Mouse (Mus musculus): ENCODE results near the gene Adgrl2. TPM values are rescaled to one million over a fixed set of nuclear protein-coding genes. Genes with fewer than 3 reads are reported as not detected.

Gene Adgrl2
- polyA plus RNA-seq, 1 experiment from 2014 or later = 42.5 TPM

GRCm38 (mm10) chr3:148899416-148899815 is 90.9 kb downstream of the Adgrl2 start:
- no peak overlapping the region for H3K27ac ChIP-seq
- TF ChIP-seq CTCF (IDR thresholded peaks at IDR 0.05; ENCODE audit: low read depth) = no peak
- 45% methylated on average over 6 of the region's 6 CpGs for WGBS

GRCm38 (mm10) chr3:148898535-148899250 is 91.7 kb downstream of the Adgrl2 start:
- Histone ChIP-seq H3K27ac (no peak overlapping the region; the same call in 1 of the 2 replicates), H3K9ac (ENCODE audit: low read depth, low read length) (no peak overlapping the region), H3K4me1 (replicated peaks; ENCODE audit: insufficient read depth, low read length) (peaks cover 13% of the 10 kb centered on the region), H3K4me2 (ENCODE audit: low read length) (no peak overlapping the region), H3K27me3 (ENCODE audit: insufficient read depth, low read length) (no peaks in the 10 kb centered on the region), H3K9me3 (replicated peaks; ENCODE audit: low read length) (no peaks in the 10 kb centered on the region), H3K36me3 (ENCODE audit: insufficient read depth, low read length) (no peaks in the 10 kb centered on the region), H3K4me3 (replicated peaks; ENCODE audit: low read depth, low read length) (no peak overlapping the region)
- TF ChIP-seq CTCF (IDR thresholded peaks at IDR 0.05; ENCODE audit: low read depth) = no peak
- 49% methylated on average over 8 of the region's 8 CpGs for WGBS
- ATAC-seq (replicated peaks; ENCODE audit: low FRiP score, low read depth) = no peak; the same call in 1 of the 2 replicates
- DNase-seq (ENCODE audit: low spot score) = no peak

More at GRCm38 (mm10) chr3:148899416-148899815, 90.9 kb downstream of the Adgrl2 start:
- DNase-seq (ENCODE audit: low spot score) = no peak
- no peak for ATAC-seq (replicated peaks; ENCODE audit: low FRiP score, low read depth)
- Histone ChIP-seq H3K9me3 (replicated peaks; ENCODE audit: low read length) (no peaks in the 10 kb centered on the region), H3K36me3 (ENCODE audit: insufficient read depth, low read length) (no peaks in the 10 kb centered on the region), H3K27me3 (ENCODE audit: insufficient read depth, low read length) (no peaks in the 10 kb centered on the region), H3K9ac (ENCODE audit: low read depth, low read length) (no peak overlapping the region), H3K4me1 (replicated peaks; ENCODE audit: insufficient read depth, low read length) (peaks cover 13% of the 10 kb centered on the region), H3K4me3 (replicated peaks; ENCODE audit: low read depth, low read length) (no peak overlapping the region), H3K4me2 (ENCODE audit: low read length) (no peak overlapping the region)

- TF ChIP-seq CTCF (IDR thresholded peaks at IDR 0.05; ENCODE audit: low read depth) = no peak
- Histone ChIP-seq H3K27ac (no peak overlapping the region), H3K4me1 (replicated peaks; ENCODE audit: insufficient read depth, low read length) (peaks cover 13% of the 10 kb centered on the region), H3K4me3 (replicated peaks; ENCODE audit: low read depth, low read length) (no peak overlapping the region), H3K27me3 (ENCODE audit: insufficient read depth, low read length) (no peaks in the 10 kb centered on the region), H3K4me2 (ENCODE audit: low read length) (no peak overlapping the region), H3K36me3 (ENCODE audit: insufficient read depth, low read length) (no peaks in the 10 kb centered on the region), H3K9ac (ENCODE audit: low read depth, low read length) (no peak overlapping the region), H3K9me3 (replicated peaks; ENCODE audit: low read length) (no peaks in the 10 kb centered on the region)
- WGBS = 41% methylated on average over 10 of the region's 10 CpGs
- DNase-seq (ENCODE audit: low spot score) (no peak), ATAC-seq (replicated peaks; ENCODE audit: low FRiP score, low read depth) (0 out of 2 replicates have a peak, but pooled peaks have one; percentile 18)
Measured at GRCm38 (mm10) chr3:148896281-148896680, 94.1 kb downstream of the Adgrl2 start.

GRCm38 (mm10) chr3:148895396-148896109 is 94.8 kb downstream of the Adgrl2 start:
- Histone ChIP-seq H3K36me3 (ENCODE audit: insufficient read depth, low read length) (no peaks in the 10 kb centered on the region), H3K27me3 (ENCODE audit: insufficient read depth, low read length) (no peaks in the 10 kb centered on the region), H3K27ac (0 out of 2 replicates have a peak overlapping the region, but pooled peaks have one; percentile 19), H3K9ac (ENCODE audit: low read depth, low read length) (no peak overlapping the region), H3K4me1 (replicated peaks; ENCODE audit: insufficient read depth, low read length) (peaks cover 13% of the 10 kb centered on the region), H3K4me2 (ENCODE audit: low read length) (no peak overlapping the region), H3K4me3 (replicated peaks; ENCODE audit: low read depth, low read length) (no peak overlapping the region), H3K9me3 (replicated peaks; ENCODE audit: low read length) (no peaks in the 10 kb centered on the region)
- WGBS = 74% methylated on average over 13 of the region's 13 CpGs
- TF ChIP-seq CTCF (IDR thresholded peaks at IDR 0.05; ENCODE audit: low read depth) = no peak
- DNase-seq (ENCODE audit: low spot score) (no peak), ATAC-seq (replicated peaks; ENCODE audit: low FRiP score, low read depth) (no peak)

DNA sequence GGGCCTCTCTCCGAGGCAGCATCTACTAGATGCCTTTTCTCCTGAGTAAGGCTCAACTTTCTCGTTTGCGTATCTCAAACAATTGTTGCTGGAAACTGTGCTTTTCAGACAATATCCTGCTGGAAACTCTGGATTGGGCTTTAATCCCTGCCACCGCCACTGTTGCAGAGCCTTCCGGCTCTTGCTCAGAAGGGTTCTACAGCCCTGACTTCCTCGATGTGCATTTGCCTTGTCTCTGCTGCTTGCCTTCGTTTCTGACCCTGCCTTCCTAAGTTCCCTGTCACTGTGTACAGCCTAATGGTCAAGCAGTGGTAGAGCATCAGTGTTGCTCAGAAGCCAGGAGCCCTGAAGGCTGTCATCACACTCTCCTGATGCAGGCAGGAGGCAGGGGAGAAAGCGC is 95.5 kb downstream of the Adgrl2 start:
- TF ChIP-seq CTCF (IDR thresholded peaks at IDR 0.05; ENCODE audit: low read depth) = no peak
- DNase-seq (ENCODE audit: low spot score) (no peak), ATAC-seq (replicated peaks; ENCODE audit: low FRiP score, low read depth) (no peak)
- Histone ChIP-seq H3K27me3 (ENCODE audit: insufficient read depth, low read length) (no peaks in the 10 kb centered on the region), H3K27ac (0 out of 2 replicates have a peak overlapping the region, but pooled peaks have one; percentile 19), H3K4me3 (replicated peaks; ENCODE audit: low read depth, low read length) (no peak overlapping the region), H3K9me3 (replicated peaks; ENCODE audit: low read length) (no peaks in the 10 kb centered on the region), H3K4me1 (replicated peaks; ENCODE audit: insufficient read depth, low read length) (peaks cover 8% of the 10 kb centered on the region), H3K36me3 (ENCODE audit: insufficient read depth, low read length) (no peaks in the 10 kb centered on the region), H3K9ac (ENCODE audit: low read depth, low read length) (no peak overlapping the region), H3K4me2 (ENCODE audit: low read length) (no peak overlapping the region)
- 74% methylated on average over 8 of the region's 8 CpGs for WGBS

GRCm38 (mm10) chr3:148887902-148888301 is 102.5 kb downstream of the Adgrl2 start:
- no peak overlapping the region for H3K9ac ChIP-seq (ENCODE audit: low read depth, low read length)
- ATAC-seq (replicated peaks; ENCODE audit: low FRiP score, low read depth) (no peak), DNase-seq (ENCODE audit: low spot score) (peak; percentile 45)
- H3K27me3 ChIP-seq (ENCODE audit: insufficient read depth, low read length) = no peaks in the 10 kb centered on the region
- no peak overlapping the region for H3K4me3 ChIP-seq (replicated peaks; ENCODE audit: low read depth, low read length)
- no peak for TF ChIP-seq CTCF (IDR thresholded peaks at IDR 0.05; ENCODE audit: low read depth)
- no peaks in the 10 kb centered on the region for H3K9me3 ChIP-seq (replicated peaks; ENCODE audit: low read length)
- 0 out of 2 replicates have a peak, but pooled peaks cover 2% of the 10 kb centered on the region for H3K36me3 ChIP-seq (ENCODE audit: insufficient read depth, low read length)
- H3K4me1 ChIP-seq (replicated peaks; ENCODE audit: insufficient read depth, low read length) = 0 out of 2 replicates have a peak, but pooled peaks cover 4% of the 10 kb centered on the region
- no peak overlapping the region for H3K27ac ChIP-seq
- no peak overlapping the region for H3K4me2 ChIP-seq (ENCODE audit: low read length)
- WGBS = 73% methylated on average over 5 of the region's 5 CpGs

All from kidney, postnatal 0 days (tissue).